Mouse (Mus musculus): ENCODE data around the gene Nfyc.

- TF ChIP-seq POLR2A (IDR thresholded peaks at IDR 0.05; ENCODE audit: low read depth, low read length) (no peak), CTCF (IDR thresholded peaks at IDR 0.05; ENCODE audit: borderline replicate concordance, insufficient read depth, low read length) (no peak)
Observed at GRCm38 (mm10) chr4:120880731-120881432, 49.5 kb upstream of the Nfyc start.
